Mouse (Mus musculus): ENCODE results near the gene Megf11.

GRCm38 (mm10) chr9:64691176-64691575, 305.8 kb downstream of the Megf11 start:
- TF ChIP-seq CTCF (IDR thresholded peaks at IDR 0.05; ENCODE audit: borderline replicate concordance, insufficient read depth, low read length): peak; percentile 60; the same call in 1 of the 2 replicates
- no peak for TF ChIP-seq POLR2A (IDR thresholded peaks at IDR 0.05; ENCODE audit: low read depth, low read length)
